Mouse (Mus musculus) kidney, adult 2 months (tissue): ENCODE measurements around the gene Mroh3.

Source experiments
- CTCF ChIP-seq: fragments of 200-500 bp; conservative IDR thresholded peaks from 2 replicates; pipeline ENCODE4 v1.5.1; 2011; ENCODE audit warnings: low read depth, mild to moderate bottlenecking, control low read depth, low read length, moderate library complexity, mixed read lengths; ENCODE audit not compliant: insufficient read depth, insufficient read length
- POLR2A ChIP-seq: fragments of 200-500 bp; IDR thresholded peaks from one replicate; pipeline ENCODE4 v1.6.1; 2011; ENCODE audit warnings: low read depth, low read length, control low read depth

GRCm38 (mm10) chr1:136160297-136160696, 52.3 kb downstream of the Mroh3 start:
- TF ChIP-seq POLR2A, result no peak
- TF ChIP-seq CTCF, result no peak
